Mouse (Mus musculus) spleen, adult 2 months (tissue): ENCODE data around the gene Ajm1. TPM values are rescaled to one million over a fixed set of nuclear protein-coding genes. Genes with fewer than 3 reads are reported as not detected.

Experiments
- DNase-seq, 2 experiments: peaks; one replicate each; pipeline versions ENCODE4 v3.0.0 to v3.0.0-alpha.2; 2012 to 2021; ENCODE audit warnings: low spot score in 2 of 2, low read depth in 1 of 2
- H3K27ac ChIP-seq: fragments of 200-500 bp; 2 replicates; pipeline ENCODE4 v1.5.1; 2012; ENCODE audit warnings: low read length, inconsistent platforms; ENCODE audit not compliant: insufficient read depth
- H3K27me3 ChIP-seq: fragments of 200-500 bp; 2 replicates; pipeline ENCODE4 v1.6.1; 2012; ENCODE audit warnings: mild to moderate bottlenecking, moderate library complexity, low read length, inconsistent platforms; ENCODE audit not compliant: control insufficient read depth, insufficient read depth
- H3K36me3 ChIP-seq: fragments of 200-500 bp; 2 replicates; pipeline ENCODE4 v1.6.1; 2012; ENCODE audit warnings: mild to moderate bottlenecking, low read length, inconsistent platforms; ENCODE audit not compliant: control insufficient read depth, insufficient read depth
- H3K4me1 ChIP-seq: fragments of 200-500 bp; 2 replicates; pipeline ENCODE4 v1.6.1; 2011; ENCODE audit warnings: inconsistent platforms; ENCODE audit not compliant: control insufficient read depth, insufficient read depth, insufficient read length
- H3K4me3 ChIP-seq: fragments of 200-500 bp; 2 replicates; pipeline ENCODE4 v1.5.1; 2011; ENCODE audit warnings: mild to moderate bottlenecking, inconsistent platforms; ENCODE audit not compliant: insufficient read depth, insufficient read length; ENCODE audit errors: extremely low read depth
- CTCF ChIP-seq: fragments of 200-500 bp; IDR thresholded peaks from 2 replicates; pipeline ENCODE4 v1.5.1; 2011; ENCODE audit warnings: mild to moderate bottlenecking, inconsistent platforms; ENCODE audit not compliant: insufficient read depth, insufficient read length, insufficient replicate concordance; ENCODE audit errors: extremely low read depth
- POLR2A ChIP-seq: fragments of 200-500 bp; IDR thresholded peaks from 2 replicates; pipeline ENCODE4 v1.6.1; 2011; ENCODE audit warnings: low read depth, low read length, inconsistent platforms
- WGBS: fragments of 180-500 bp; shearing (Covaris S2); methylation state at CpG from one replicate; pipeline ENCODE4 v1.1.7; 2018; 5-methylcytosine and 5-hydroxymethylcytosine counted together
- polyA plus RNA-seq: library from polyadenylated mRNA; depleted of rRNA; stranded (reverse); fragments of >200 nt; gene quantifications from 2 replicates; pipeline ENCODE4 v1.2.3, GENCODE M21; 2012; rRNA removed

Ajm1 gene
- 6.3 and 7.6 TPM in 2 replicates for polyA plus RNA-seq

- H3K4me3 ChIP-seq = peak within 1 kb of the TSS; percentile 28; the same call in 1 of the 2 replicates
- peaks cover 32% of the 10 kb centered on the region for H3K4me1 ChIP-seq
- H3K36me3 ChIP-seq = peaks cover 9% of the 10 kb centered on the region
- peak; percentile 42 to 55 for DNase-seq
- no peak for TF ChIP-seq POLR2A
- peak; percentile 72; the same call in 1 of the 2 replicates for TF ChIP-seq CTCF
- peak within 1 kb of the TSS; percentile 7; the same call in 1 of the 2 replicates for H3K27ac ChIP-seq
- 5% methylated on average over 19 of the region's 19 CpGs for WGBS
- peaks cover 25% of the 10 kb centered on the region for H3K27me3 ChIP-seq
Observed at GRCm38 (mm10) chr2:25581294-25581864, at the start of gene Ajm1. TSS of gene Ajm1 (minus strand) at chr2:25581757.

GRCm38 (mm10) chr2:25628738-25629137 lies 47.2 kb upstream of the Ajm1 start:
- Histone ChIP-seq H3K4me3 (no peak overlapping the region), H3K27me3 (no peaks in the 10 kb centered on the region), H3K36me3 (no peaks in the 10 kb centered on the region), H3K4me1 (no peaks in the 10 kb centered on the region), H3K27ac (no peak overlapping the region)
- WGBS = 72% methylated on average over 4 of the region's 4 CpGs
- no peak for DNase-seq
- TF ChIP-seq POLR2A (no peak), CTCF (no peak)

DNA sequence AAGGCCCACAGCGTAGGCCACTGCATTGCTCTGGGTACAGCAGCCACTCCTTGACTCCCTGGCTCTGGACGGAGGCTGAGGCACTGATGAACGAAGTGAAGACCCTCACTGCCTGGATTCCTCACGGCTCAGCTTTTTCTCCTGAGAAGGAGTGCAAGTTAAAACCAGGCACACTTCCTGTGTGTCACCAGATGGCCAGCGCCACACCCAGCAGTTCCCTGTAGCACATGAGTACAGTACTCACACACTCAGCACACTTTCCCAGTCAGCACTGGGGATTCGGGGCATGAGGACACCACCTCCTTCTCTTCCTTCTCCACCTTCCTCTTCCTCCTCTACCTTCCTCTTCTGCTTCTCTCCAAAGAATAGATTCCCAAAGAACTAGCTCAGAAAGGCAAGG lies 46.3 kb upstream of the Ajm1 start, which contains the start of gene Fcna:
Gene Fcna, minus strand, starts transcription at position 220 of the 400 bp plus-strand sequence.
- H3K4me3 ChIP-seq = no peak within 1 kb of the TSS
- H3K27me3 ChIP-seq = no peaks in the 10 kb centered on the region
- 75% methylated on average over 6 of the region's 6 CpGs for WGBS
- peak within 1 kb of the TSS; percentile 28; the same call in 1 of the 2 replicates for H3K27ac ChIP-seq
- TF ChIP-seq CTCF = no peak
- TF ChIP-seq POLR2A = no peak
- no peak for DNase-seq
- H3K36me3 ChIP-seq = no peaks in the 10 kb centered on the region
- no peaks in the 10 kb centered on the region for H3K4me1 ChIP-seq

- WGBS = 36% methylated on average over 5 of the region's 5 CpGs
- Histone ChIP-seq H3K36me3 (no peaks in the 10 kb centered on the region), H3K27me3 (no peaks in the 10 kb centered on the region), H3K4me3 (no peak overlapping the region), H3K27ac (no peak overlapping the region), H3K4me1 (peaks cover 4% of the 10 kb centered on the region; the same call in 1 of the 2 replicates)
- no peak for DNase-seq
- TF ChIP-seq CTCF (no peak), POLR2A (no peak)
Observed at GRCm38 (mm10) chr2:25625986-25626385, 44.4 kb upstream of the Ajm1 start.

DNA sequence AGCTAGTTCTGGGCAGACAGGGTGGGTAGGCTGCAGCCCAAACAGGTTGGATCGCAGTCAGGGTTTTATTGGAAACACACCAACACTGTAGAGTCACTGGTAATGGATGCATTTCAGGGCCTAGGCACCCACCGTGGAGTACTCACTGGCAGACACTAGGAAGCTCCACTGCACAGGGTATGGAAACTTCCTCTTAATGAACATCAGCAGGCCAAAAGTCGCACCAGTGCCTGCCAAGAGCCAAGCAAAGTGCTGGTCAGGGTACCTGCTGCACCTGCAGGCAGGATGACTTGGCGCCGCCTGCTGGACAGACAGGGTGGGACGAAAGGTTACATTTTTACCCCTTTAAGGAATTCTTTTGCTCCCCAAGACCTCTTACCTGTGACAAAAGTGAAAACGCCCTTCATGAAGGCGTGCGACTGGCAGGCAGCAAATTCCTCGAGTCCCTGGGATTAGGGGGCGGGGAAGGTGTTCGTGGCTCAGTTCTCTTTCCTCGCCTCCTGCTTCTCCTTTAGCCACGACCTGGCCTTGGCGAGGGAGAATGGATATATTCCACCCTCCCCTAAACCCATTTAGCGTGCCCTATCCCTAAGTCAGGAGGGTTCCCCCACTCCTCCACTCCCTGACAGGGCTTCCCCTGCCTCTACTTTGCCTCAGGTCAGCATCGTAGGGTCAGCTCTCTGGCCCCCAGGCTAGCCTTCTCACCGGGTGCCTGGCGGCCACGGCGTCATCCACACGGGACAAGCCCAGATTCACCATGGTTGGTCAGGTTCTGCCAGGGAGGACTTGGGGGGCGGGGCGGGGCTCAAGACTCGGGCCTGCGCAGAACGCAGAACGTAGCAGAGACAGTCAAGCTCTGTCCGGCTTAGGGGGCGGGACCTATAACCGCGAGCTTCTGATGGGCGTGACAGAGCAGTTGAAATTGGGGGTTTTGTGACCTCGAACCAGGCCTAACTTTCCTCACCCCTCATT lies 40.0 kb upstream of the Ajm1 start, which contains the start of gene Tmem141:
Gene Tmem141, minus strand, starts transcription at position 777 of the 972 bp plus-strand sequence.
- peak; percentile 12 to 63 for DNase-seq
- WGBS = 16% methylated on average over 34 of the region's 34 CpGs

DNA sequence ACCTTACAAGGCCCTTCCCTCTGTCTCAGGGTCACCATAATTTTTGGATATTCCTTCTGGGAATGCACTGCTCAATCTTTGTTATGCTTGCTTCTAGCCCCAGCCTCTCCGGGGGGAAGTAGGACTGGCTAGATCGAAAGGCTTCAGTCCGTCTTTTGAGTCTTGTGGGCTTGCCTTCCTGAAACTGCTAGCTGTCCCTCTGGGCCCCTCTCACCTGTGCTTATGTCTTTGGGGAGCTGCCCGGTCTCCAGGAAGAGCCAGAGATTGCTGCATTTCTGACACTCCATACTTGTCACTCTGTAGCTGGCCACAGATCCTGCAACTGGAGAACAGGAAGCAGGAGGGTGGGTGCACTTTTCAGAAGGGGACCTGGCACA lies 39.3 kb upstream of the Ajm1 start:
- Histone ChIP-seq H3K4me1 (peaks cover 4% of the 10 kb centered on the region; the same call in 1 of the 2 replicates), H3K27ac (peak overlapping the region; percentile 17; the same call in 1 of the 2 replicates), H3K36me3 (no peaks in the 10 kb centered on the region), H3K27me3 (0 out of 2 replicates have a peak, but pooled peaks cover 2% of the 10 kb centered on the region), H3K4me3 (no peak overlapping the region)
- TF ChIP-seq CTCF (no peak), POLR2A (no peak)
- 41% methylated on average over 4 of the region's 4 CpGs for WGBS
- no peak for DNase-seq

More for the DNA sequence above, 40.0 kb upstream of the Ajm1 start, which contains the start of gene Tmem141:
- peak within 1 kb of the TSS; percentile 51; the same call in 1 of the 2 replicates for H3K4me3 ChIP-seq
- TF ChIP-seq POLR2A = no peak
- TF ChIP-seq CTCF = peak; percentile 69; the same call in 1 of the 2 replicates
- peak within 1 kb of the TSS; percentile 50 for H3K27ac ChIP-seq
- no peaks in the 10 kb centered on the region for H3K36me3 ChIP-seq
- peaks cover 4% of the 10 kb centered on the region; the same call in 1 of the 2 replicates for H3K4me1 ChIP-seq
- H3K27me3 ChIP-seq = no peaks in the 10 kb centered on the region
